Mouse (Mus musculus) forebrain, embryonic 16.5 days (tissue): ENCODE results near the gene Lig3. TPM values are rescaled to one million over a fixed set of nuclear protein-coding genes. Genes with fewer than 3 reads are reported as not detected.

Experiments
- ATAC-seq: fragments of 200-750 bp; cut with Nextera tagmentation; 2 replicates; pipeline ENCODE4 v1.8.0; 2017; ENCODE audit warnings: mild to moderate bottlenecking, moderate library complexity
- H3K27ac ChIP-seq: fragments of 300-500 bp; sonication (generic); 2 replicates; pipeline ENCODE4 v1.5.1; 2014; ENCODE audit warnings: low read length, control low read depth
- H3K27me3 ChIP-seq: fragments of 300-500 bp; sonication (generic); replicated peaks from 2 replicates; pipeline ENCODE4 v1.6.1; 2014; ENCODE audit warnings: low read length; ENCODE audit not compliant: control insufficient read depth, insufficient read depth
- H3K36me3 ChIP-seq: fragments of 300-500 bp; sonication (generic); 2 replicates; pipeline ENCODE4 v1.6.1; 2014; ENCODE audit not compliant: control insufficient read depth, insufficient read depth
- H3K4me1 ChIP-seq: fragments of 300-500 bp; sonication (generic); replicated peaks from 2 replicates; pipeline ENCODE4 v1.6.1; 2014; ENCODE audit warnings: low read length; ENCODE audit not compliant: control insufficient read depth, insufficient read depth
- H3K4me2 ChIP-seq: fragments of 300-500 bp; sonication (generic); 2 replicates; pipeline ENCODE4 v1.6.1; 2014; ENCODE audit warnings: mild to moderate bottlenecking, low read length, control low read depth
- H3K4me3 ChIP-seq: fragments of 300-500 bp; sonication (generic); replicated peaks from 2 replicates; pipeline ENCODE4 v1.5.1; 2014; ENCODE audit warnings: mild to moderate bottlenecking, low read length, control low read depth
- H3K9ac ChIP-seq: fragments of 300-500 bp; sonication (generic); replicated peaks from 2 replicates; pipeline ENCODE4 v1.6.1; 2014; ENCODE audit warnings: low read depth, low read length, control low read depth
- H3K9me3 ChIP-seq: fragments of 300-500 bp; sonication (generic); 2 replicates; pipeline ENCODE4 v1.6.1; 2016; ENCODE audit warnings: low read length; ENCODE audit not compliant: control insufficient read depth
- WGBS: fragments of 180-500 bp; shearing (Covaris S2); extraction: QIAGEN DNeasy Blood & Tissue Kit; methylation state at CpG from one replicate; pipeline ENCODE4 v1.1.7; 2014; 5-methylcytosine and 5-hydroxymethylcytosine counted together
- polyA plus RNA-seq: library from polyadenylated mRNA; unstranded; fragments of >200 nt; fragmentation: Nextera tagmentation; extraction: Ambion mirVana; gene quantifications from 2 replicates; pipeline ENCODE4 v1.2.1, GENCODE M21; 2015

Lig3 gene
- polyA plus RNA-seq, 1 experiment from 2014 or later: 33.4 TPM

DNA sequence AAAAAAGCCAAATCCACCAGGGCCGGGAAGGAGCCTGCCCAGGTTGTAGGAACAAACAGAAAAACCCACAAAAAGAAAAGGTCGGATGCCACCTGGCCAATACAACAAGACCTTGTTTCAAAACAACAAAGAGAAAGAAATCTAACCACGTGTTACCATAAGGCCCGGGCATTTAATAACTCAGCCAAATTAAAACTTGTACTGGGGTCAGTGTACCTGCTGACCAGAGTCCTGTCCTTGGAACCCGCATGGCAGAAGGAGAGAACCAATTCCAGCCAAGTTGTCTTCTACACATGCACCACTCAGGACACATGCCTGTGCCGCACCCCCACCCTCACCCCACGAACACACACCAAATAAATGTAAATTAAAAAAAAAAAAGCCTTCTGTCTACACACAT is 72.0 kb downstream of the Lig3 start:
- no peak overlapping the region for H3K9ac ChIP-seq
- no peak overlapping the region for H3K4me3 ChIP-seq
- no peak overlapping the region for H3K27ac ChIP-seq
- H3K27me3 ChIP-seq: no peaks in the 10 kb centered on the region
- peaks cover 17% of the 10 kb centered on the region for H3K4me1 ChIP-seq
- no peaks in the 10 kb centered on the region for H3K36me3 ChIP-seq
- WGBS: 85% methylated on average over 7 of the region's 7 CpGs
- H3K9me3 ChIP-seq: no peaks in the 10 kb centered on the region
- no peak overlapping the region for H3K4me2 ChIP-seq
- no peak for ATAC-seq

Other genes starting within 250 kb of the Lig3 start
- 0.30 and 0.39 TPM in 2 replicates for gene Cct6b, start 16.8 kb upstream of the Lig3 start, polyA plus RNA-seq
- gene Zfp830, start 16.8 kb upstream of the Lig3 start, polyA plus RNA-seq: 33.5 and 35.9 TPM in 2 replicates
- gene Rffl, start 90.1 kb downstream of the Lig3 start, polyA plus RNA-seq: 8.8 and 9.3 TPM in 2 replicates
- 13.5 and 15.2 TPM in 2 replicates for gene Rad51d, start 109.5 kb downstream of the Lig3 start, polyA plus RNA-seq
- gene Fndc8, start 111.0 kb downstream of the Lig3 start, polyA plus RNA-seq: 0.43 and 1.1 TPM in 2 replicates
- 33.3 and 39.7 TPM in 2 replicates for gene Nle1, start 127.3 kb downstream of the Lig3 start, polyA plus RNA-seq
- 0.96 and 1.6 TPM in 2 replicates for gene Unc45b, start 129.4 kb downstream of the Lig3 start, polyA plus RNA-seq
- gene Slfn5, start 170.2 kb downstream of the Lig3 start, polyA plus RNA-seq: 1.3 and 1.8 TPM in 2 replicates
- gene Slfn9, start 210.7 kb downstream of the Lig3 start, polyA plus RNA-seq: 5.7 and 6.5 TPM in 2 replicates
- 0.11 and 0.26 TPM in 2 replicates for gene Slfn8, start 239.7 kb downstream of the Lig3 start, polyA plus RNA-seq